Mouse (Mus musculus): ENCODE results near the gene Llgl2.

Llgl2 gene

GRCm38 (mm10) chr11:115904231-115904955 is 80.5 kb downstream of the Llgl2 start:
- no peak for DNase-seq (ENCODE audit: low spot score)
